Mouse (Mus musculus): Measurements from ENCODE around the gene Gm7682. TPM values are rescaled to one million over a fixed set of nuclear protein-coding genes. Genes with fewer than 3 reads are reported as not detected.

The Gm7682 gene
- not detected for total RNA-seq (2023)

DNA sequence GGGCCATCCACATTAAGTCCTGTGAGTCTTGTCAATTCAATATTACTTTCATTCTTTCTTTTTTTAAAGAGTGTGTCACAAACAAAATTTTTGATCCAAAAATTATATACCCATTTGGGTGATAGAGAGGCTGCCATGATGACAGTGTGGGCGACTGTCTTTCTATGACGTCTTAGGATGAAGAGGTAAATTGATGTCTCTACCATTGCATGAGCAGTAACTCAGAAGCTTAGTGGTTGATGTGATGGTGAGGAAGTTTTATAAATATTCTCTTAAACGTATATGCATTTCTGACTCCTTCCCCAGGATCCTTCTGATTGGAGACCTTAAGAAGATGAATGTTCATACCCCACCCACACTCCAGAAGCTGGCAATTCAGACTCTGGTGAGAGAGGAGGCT, at the start of gene Gm7682:
TSS of gene Gm7682 (plus strand) at position 301 of the 400 bp plus-strand sequence.

Other genes with a start within 250 kb of the Gm7682 start
- gene Gm3106, start 227.8 kb upstream of the Gm7682 start, total RNA-seq (2023) = not detected
- not detected for gene A430089I19Rik, start 139.0 kb upstream of the Gm7682 start, total RNA-seq (2023)
- not detected for gene Gm6502, start 131.3 kb upstream of the Gm7682 start, total RNA-seq (2023)
- not detected for gene AA792892, start 106.0 kb upstream of the Gm7682 start, total RNA-seq (2023)
- not detected for gene Gm3139, start 80.5 kb downstream of the Gm7682 start, total RNA-seq (2023)
- gene Gm3147, start 170.6 kb downstream of the Gm7682 start, total RNA-seq (2023) = not detected
- gene Gm6509, start 178.2 kb downstream of the Gm7682 start, total RNA-seq (2023) = not detected
- not detected for gene Gm6205, start 202.6 kb downstream of the Gm7682 start, total RNA-seq (2023)

Measured in CD4-positive naive resting alpha-beta T cell, adult 57 days (primary cell).